Mouse (Mus musculus): ENCODE measurements at regions not wholly inside any gene's neighbourhood (a gene's known extent, or its start where the extent isn't known, plus 50 kb on each side); places are given as distances from the start of the nearest gene placed in this dataset.
A peak's percentile ranks its signal among the peaks of the same experiment; 100 is the strongest.

GRCm38 (mm10) chr9:122540091-122540490 is 188.7 kb downstream of the Abhd5 start:
- ATAC-seq (replicated peaks; ENCODE audit: low FRiP score, poor library complexity, severe bottlenecking) = no peak

DNA sequence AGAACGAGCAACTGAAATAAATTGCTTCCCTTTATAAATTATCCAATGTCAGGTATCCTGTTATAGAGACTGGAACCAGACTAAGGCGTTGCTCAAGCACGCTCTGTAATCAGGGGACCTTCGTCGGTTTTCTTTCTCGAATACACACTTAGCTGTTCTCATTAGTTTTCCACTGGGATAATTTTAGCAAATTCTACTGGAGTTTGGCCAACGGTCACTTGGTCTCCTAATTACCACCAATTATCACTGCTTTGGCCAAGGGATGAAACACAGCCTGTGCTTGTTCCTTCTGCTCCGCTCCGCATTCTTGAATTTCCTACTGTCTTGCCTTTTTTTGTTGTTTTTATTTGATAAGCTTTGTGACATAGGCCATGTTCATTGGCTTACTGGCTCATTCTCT is 191.1 kb upstream of the Topaz1 start:
- no peak for ATAC-seq (replicated peaks; ENCODE audit: low FRiP score, poor library complexity, severe bottlenecking)

- no peak for ATAC-seq (replicated peaks; ENCODE audit: low FRiP score, poor library complexity, severe bottlenecking)
Measured at GRCm38 (mm10) chr9:122566060-122566459, 181.1 kb upstream of the Topaz1 start.

DNA sequence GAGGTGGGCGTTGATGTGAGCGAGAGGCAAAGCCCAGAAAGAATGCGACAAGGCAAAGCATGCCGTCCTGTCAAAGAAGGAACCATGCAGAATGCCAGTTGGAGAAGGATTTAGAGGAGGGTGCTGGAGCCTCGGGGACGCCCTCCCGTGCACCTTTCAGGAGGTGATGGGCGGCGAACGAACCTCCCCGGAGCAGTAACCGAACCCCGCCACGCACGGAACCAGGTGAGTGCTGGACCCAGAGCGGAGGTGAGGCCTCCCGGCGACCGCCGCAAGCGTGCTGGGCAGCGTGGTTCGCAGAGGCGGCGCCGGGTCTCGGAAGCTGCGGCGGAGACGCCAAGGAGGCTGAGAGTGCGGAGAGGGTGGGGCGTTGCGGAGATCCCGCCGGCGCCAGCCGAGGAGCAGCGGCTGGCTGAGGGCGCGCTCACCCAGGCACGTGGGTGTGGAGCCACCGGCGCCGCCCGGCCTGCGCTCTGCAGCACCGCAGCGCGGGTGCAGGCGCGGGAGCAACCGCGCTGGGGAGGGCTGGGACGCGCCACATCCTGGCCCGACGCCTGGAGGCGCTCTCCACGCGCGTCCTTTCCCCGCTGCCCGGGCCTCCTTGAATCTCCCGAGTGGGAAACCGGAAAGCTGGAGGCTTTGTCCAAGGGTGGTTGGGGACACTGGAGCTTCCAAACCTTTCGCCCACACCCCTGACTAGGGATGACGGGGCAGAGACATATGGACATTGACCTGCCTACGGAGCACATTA is 178.3 kb upstream of the Topaz1 start:
- 0 out of 2 replicates have a peak, but pooled peaks have one; percentile 25 for ATAC-seq (replicated peaks; ENCODE audit: low FRiP score, poor library complexity, severe bottlenecking)

DNA sequence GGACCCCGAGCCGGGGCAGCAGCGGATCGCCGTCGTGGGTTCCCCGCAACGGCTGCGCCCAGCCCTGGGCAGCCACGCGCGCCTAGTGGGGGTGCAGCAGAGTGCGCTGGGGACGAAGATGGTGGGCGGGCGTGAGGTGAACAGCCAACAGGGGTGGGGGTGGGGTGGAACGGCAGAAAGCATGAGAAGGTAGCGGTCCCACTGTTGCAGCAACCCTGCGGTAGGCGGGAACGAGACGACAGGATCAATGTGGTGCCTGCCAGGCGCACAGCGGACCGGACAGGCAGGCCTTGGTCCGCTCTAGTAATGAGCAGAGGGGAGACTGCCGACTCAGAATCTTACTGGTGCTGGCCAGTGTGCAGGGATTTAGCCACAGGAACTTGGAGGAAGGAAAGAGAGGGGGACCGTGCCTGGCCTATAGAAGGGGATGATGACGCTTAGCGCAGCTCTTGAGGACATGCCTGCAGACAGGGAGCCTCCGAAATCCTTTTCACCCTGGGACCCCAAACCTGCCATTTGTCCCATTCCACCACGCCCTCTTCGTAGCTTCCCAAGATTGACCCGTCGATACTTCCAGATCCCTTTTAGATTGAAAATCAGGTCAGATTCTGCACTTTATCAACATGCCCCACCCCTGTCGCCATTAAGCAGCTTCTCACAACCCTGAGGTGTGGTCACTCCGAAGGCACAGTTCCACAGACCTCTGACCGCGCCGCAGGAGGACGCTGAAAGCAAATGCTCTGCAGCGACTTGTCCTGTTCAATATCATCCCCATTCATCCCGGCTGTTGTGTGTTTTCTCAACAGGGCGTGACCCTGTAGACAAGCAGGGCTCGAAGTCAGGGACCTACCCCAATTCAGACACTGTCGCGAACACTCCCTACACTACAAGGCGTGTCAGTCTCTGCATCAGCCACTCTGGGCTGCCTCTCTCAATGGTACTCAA is 177.4 kb upstream of the Topaz1 start:
- ATAC-seq (replicated peaks; ENCODE audit: low FRiP score, poor library complexity, severe bottlenecking) = no peak

GRCm38 (mm10) chr9:122571001-122571400 is 176.1 kb upstream of the Topaz1 start:
- ATAC-seq (replicated peaks; ENCODE audit: low FRiP score, poor library complexity, severe bottlenecking) = no peak

DNA sequence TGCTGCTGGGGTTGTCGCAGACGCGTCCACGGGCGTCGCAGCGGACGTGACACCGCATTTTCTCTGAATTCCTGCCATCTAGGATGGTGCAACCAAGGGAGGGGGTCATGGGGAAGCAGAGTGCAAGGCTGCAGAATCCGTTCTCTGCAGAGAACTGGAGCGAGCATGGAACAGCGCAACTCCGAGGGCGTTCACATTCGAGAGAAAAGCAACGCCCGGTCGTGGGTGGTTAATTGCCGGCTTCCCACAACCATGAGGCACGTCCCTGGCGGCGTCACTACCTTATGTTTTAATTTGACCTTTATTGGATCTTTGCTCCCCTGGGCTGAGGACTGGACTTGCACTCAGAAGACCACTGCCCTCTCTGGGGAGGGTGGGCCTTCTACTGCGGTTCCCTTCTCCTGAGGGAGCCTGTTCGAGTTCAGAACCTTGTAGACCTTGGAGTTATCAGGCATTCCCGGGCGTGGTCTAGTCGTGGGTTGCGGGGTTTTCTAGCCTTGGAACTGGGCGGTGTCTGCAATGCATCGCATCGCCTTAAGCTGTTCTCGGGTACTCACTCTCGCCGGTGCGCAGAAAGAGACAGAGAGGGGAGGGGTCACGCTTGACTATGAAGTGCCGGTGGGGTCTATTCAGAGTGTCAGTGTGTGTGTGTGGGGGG is 175.6 kb upstream of the Topaz1 start:
- no peak for ATAC-seq (replicated peaks; ENCODE audit: low FRiP score, poor library complexity, severe bottlenecking)

DNA sequence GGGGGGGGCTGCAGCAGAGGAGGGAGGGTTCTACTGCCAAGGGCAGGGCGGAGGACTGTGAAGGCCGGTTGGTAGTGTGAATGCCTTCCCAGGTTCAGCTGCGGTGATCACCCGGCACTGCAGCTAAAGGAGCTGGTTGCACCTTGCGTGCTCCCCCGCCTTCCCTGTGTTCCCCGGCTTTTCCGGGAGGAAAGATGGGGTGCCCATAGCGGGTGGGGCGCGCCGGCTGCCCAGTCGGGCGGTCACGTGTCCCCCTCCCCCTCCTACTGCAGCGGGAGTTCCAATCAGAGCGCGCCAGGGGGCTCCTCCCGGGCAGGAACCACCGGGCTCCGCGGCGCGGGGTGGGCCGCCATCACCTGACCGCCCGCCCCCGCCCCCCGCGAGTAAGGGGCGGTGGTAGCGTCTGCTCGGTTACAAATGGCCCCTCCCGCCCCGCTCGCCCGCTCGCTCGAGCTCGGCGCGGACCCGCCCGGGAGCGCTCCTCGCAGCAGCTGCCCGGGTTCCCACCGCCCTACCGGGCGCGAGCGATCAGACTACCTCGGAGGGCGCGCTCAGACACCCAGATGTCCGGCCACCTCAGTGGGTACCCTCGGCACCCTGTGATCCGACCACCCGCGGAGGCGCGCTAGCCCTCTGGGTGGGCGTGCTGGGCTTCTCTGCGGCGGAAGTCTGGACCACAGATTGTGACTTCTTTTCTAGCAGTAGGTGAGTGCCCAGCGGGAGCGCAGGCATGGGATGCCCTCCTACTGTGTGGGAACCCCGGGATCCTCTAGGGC is 174.9 kb upstream of the Topaz1 start:
- no peak for ATAC-seq (replicated peaks; ENCODE audit: low FRiP score, poor library complexity, severe bottlenecking)

- ATAC-seq (replicated peaks; ENCODE audit: low FRiP score, poor library complexity, severe bottlenecking) = no peak
Measured at GRCm38 (mm10) chr9:122572836-122573267, 174.3 kb upstream of the Topaz1 start.

DNA sequence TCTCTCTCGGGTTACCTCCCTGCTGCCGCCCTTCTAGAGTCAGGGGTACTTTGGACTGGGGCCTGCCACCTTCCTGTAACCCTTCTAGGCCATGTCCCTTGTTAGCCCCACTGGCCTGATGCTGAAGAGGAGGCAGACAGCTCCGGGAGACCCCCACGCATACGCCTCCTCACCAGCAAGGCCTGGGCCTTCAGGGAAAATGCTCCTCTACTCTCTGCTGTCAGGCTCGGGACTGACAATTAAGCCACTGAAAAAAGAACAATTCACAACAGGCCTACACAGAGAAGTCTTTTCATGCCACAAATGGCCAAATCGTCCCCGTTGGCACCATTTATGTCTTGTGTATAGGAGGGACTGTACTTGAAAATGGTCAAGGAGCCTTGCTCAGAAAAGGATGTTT is 161.9 kb upstream of the Topaz1 start:
- no peak for ATAC-seq (replicated peaks; ENCODE audit: low FRiP score, poor library complexity, severe bottlenecking)

DNA sequence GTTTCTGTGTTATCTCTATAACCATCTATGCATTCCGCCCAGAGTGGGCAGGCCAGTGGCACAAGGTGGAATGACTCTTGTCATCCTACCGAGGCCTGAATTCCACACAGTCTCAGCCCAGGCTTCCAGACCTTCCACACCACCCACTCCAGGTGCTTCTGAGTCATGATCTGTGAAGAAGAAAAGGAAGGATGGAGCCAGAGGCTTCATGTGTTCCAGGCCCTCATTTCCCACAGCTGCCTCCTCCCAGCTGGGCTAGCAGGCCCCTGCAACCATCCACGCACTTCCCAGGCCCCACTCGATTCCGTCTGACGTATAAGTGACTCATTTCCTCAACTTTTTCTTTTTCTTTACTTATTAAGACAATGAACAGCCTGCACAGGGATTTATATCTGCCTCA is 160.7 kb upstream of the Topaz1 start:
- ATAC-seq (replicated peaks; ENCODE audit: low FRiP score, poor library complexity, severe bottlenecking) = no peak

GRCm38 (mm10) chr9:122586986-122587385 is 160.2 kb upstream of the Topaz1 start:
- ATAC-seq (replicated peaks; ENCODE audit: low FRiP score, poor library complexity, severe bottlenecking) = no peak

GRCm38 (mm10) chr9:122588246-122588645 is 158.9 kb upstream of the Topaz1 start:
- ATAC-seq (replicated peaks; ENCODE audit: low FRiP score, poor library complexity, severe bottlenecking) = no peak

- no peak for ATAC-seq (replicated peaks; ENCODE audit: low FRiP score, poor library complexity, severe bottlenecking)
Measured at GRCm38 (mm10) chr9:122592820-122593615, 154.1 kb upstream of the Topaz1 start.

DNA sequence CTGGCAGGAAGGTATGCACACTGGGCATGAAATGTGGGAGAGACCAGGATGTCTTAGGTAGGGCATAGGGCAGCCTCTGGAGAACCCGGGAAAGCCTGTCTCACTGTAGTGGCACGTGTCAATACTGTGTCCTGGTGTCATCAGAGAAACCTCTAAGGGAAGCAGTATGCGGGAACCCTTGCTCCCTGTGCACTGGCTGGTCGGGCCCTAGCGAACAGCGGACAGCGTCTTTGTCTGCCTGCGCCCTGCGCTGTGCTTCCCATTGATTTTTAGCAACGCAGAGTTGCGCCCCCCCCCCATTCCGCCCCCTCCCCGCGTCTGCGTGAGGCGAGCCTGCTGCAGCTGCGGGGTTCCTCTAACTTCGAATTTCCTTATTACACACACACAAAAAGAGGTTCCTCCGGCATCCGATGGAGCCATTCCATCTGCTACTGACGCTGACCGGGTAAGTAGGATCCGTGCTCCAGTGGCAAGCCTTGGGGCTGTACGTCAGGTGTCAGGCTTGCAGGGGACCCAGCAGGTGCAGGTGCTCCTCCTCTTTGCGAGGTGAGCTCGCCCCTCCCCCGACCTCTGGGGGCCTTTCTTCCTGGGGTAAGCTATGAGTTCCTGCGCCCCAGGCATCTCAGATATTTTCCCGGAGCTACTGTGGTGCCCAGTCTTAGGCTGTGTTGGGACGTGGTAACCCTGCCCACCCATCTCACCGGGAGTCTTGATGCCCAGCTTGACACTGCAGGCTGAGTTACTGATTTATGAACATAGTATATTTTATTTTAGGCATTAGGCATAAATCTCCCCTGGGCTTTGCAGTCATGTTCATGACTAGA is 151.8 kb upstream of the Topaz1 start:
- no peak for ATAC-seq (replicated peaks; ENCODE audit: low FRiP score, poor library complexity, severe bottlenecking)

- no peak for ATAC-seq (replicated peaks; ENCODE audit: low FRiP score, poor library complexity, severe bottlenecking)
Measured at GRCm38 (mm10) chr9:122603106-122603505, 144.0 kb upstream of the Topaz1 start.

DNA sequence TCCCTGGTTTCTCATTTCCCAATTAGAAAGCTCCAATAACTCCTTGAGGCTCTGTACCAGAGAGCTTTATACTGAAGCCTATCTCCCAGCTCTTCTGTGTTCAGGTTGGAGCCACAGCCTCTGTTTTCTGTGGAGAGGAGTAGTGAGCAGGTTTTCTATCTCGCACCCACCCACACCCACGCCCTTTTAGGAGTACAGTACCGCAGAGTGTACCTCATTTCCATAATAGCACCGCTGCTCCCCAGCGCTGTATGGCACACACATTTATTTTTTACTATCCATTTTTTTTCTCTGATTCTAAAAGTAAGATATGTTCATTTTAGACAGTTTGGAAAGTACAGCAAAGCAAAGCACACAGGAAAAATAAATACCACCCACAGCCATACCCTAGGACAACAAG is 137.5 kb upstream of the Topaz1 start:
- no peak for ATAC-seq (replicated peaks; ENCODE audit: low FRiP score, poor library complexity, severe bottlenecking)

DNA sequence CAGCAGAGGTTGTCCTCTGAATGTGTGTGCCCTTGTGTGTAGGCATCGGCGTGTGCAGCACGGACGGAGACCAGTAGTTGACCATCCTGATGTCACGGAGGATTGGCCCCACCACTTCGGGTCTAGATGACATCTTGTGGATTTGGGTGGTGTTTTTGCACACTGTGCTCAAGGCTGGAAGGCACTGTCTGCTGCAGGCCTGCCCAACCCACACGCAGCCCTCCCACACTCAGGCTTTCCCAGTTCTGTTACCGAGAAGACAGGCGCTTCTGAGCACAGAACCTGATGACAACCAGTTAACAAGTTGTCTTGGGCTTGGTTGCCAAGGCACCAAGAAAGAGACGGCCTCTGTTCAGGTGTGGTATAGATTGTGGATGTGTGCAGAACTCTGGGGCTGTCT is 136.2 kb upstream of the Topaz1 start:
- ATAC-seq (replicated peaks; ENCODE audit: low FRiP score, poor library complexity, severe bottlenecking) = no peak
